Mouse (Mus musculus): Measurements from ENCODE around the gene Srp54a.
"Not testable (repeated sequence)": the region's sequence is repeated elsewhere in the genome, so short reads cannot be mapped to it uniquely, and the experiment has no call there.

The Srp54a gene

GRCm38 (mm10) chr12:55079726-55080600 is at the start of gene Srp54a, which contains the start of gene 2700097O09Rik:
TSS of gene Srp54a (plus strand) at chr12:55080262.
TSS of gene 2700097O09Rik (minus strand) at chr12:55080110.
- peak; percentile 96 for DNase-seq

- no peak for DNase-seq
Measured at GRCm38 (mm10) chr12:55041011-55041410, 39.1 kb upstream of the Srp54a start.

GRCm38 (mm10) chr12:55049731-55050353 is 30.2 kb upstream of the Srp54a start:
- DNase-seq: no peak

GRCm38 (mm10) chr12:55051210-55052173 is 28.6 kb upstream of the Srp54a start:
- DNase-seq: no peak

GRCm38 (mm10) chr12:55053267-55053666 is 26.8 kb upstream of the Srp54a start:
- DNase-seq: no peak

GRCm38 (mm10) chr12:55054551-55055241 is 25.4 kb upstream of the Srp54a start:
- no peak for DNase-seq

- no peak for DNase-seq
Measured at GRCm38 (mm10) chr12:55056703-55057102, 23.4 kb upstream of the Srp54a start.

GRCm38 (mm10) chr12:55058865-55059615 is 21.0 kb upstream of the Srp54a start:
- DNase-seq: no peak

- no peak for DNase-seq
Measured at GRCm38 (mm10) chr12:55059812-55060211, 20.2 kb upstream of the Srp54a start.

GRCm38 (mm10) chr12:55060212-55060898 is 19.7 kb upstream of the Srp54a start:
- DNase-seq: no peak

- DNase-seq: no peak
Measured at GRCm38 (mm10) chr12:55061006-55061405, 19.1 kb upstream of the Srp54a start.

GRCm38 (mm10) chr12:55062141-55062540 is 17.9 kb upstream of the Srp54a start:
- DNase-seq: no peak

GRCm38 (mm10) chr12:55072495-55072894 is 7.6 kb upstream of the Srp54a start:
- DNase-seq: no peak

GRCm38 (mm10) chr12:55073686-55074085 is 6.4 kb upstream of the Srp54a start:
- DNase-seq: no peak

- peak; percentile 76 for DNase-seq
Measured at GRCm38 (mm10) chr12:55075296-55075695, 4.8 kb upstream of the Srp54a start.

GRCm38 (mm10) chr12:55078706-55079105 is 1.4 kb upstream of the Srp54a start:
- not testable (repeated sequence) for DNase-seq

GRCm38 (mm10) chr12:55080601-55080942 is 510 bp downstream of the Srp54a start:
- DNase-seq: not testable (repeated sequence)

GRCm38 (mm10) chr12:55092127-55092526 is 12.1 kb downstream of the Srp54a start:
- not testable (repeated sequence) for DNase-seq

GRCm38 (mm10) chr12:55112616-55113015 is 32.6 kb downstream of the Srp54a start:
- DNase-seq: not testable (repeated sequence)

GRCm38 (mm10) chr12:55124242-55124641 is 44.2 kb downstream of the Srp54a start, which contains the start of gene Fam177a:
TSS of gene Fam177a (plus strand) at chr12:55124469.
- not testable (repeated sequence) for DNase-seq

- not testable (repeated sequence) for DNase-seq
Measured at GRCm38 (mm10) chr12:55124731-55125130, 44.7 kb downstream of the Srp54a start.

Measured in cerebellum, adult 9-11 months (tissue).